Mouse (Mus musculus) forebrain, embryonic 15.5 days (tissue): ENCODE results near the gene Mmd. TPM values are rescaled to one million over a fixed set of nuclear protein-coding genes. Genes with fewer than 3 reads are reported as not detected.
"Not testable (repeated sequence)": the region's sequence is repeated elsewhere in the genome, so short reads cannot be mapped to it uniquely, and the experiment has no call there.

Experiments used
- ATAC-seq: fragments of 200-750 bp; cut with Nextera tagmentation; replicated peaks from 2 replicates; pipeline ENCODE4 v1.8.0; 2017; ENCODE audit warnings: mild to moderate bottlenecking, moderate TSS enrichment, moderate library complexity
- H3K27ac ChIP-seq: fragments of 300-500 bp; sonication (generic); replicated peaks from 2 replicates; pipeline ENCODE4 v1.5.1; 2015; ENCODE audit warnings: mild to moderate bottlenecking, inconsistent platforms
- H3K27me3 ChIP-seq: fragments of 300-500 bp; sonication (generic); 2 replicates; pipeline ENCODE4 v1.6.1; 2015; ENCODE audit warnings: inconsistent platforms
- H3K36me3 ChIP-seq: fragments of 300-500 bp; sonication (generic); 2 replicates; pipeline ENCODE4 v1.6.1; 2015; ENCODE audit warnings: mild to moderate bottlenecking, inconsistent platforms
- H3K4me1 ChIP-seq: fragments of 300-500 bp; sonication (generic); 2 replicates; pipeline ENCODE4 v1.6.1; 2015; ENCODE audit warnings: inconsistent platforms
- H3K4me2 ChIP-seq: fragments of 300-500 bp; sonication (generic); replicated peaks from 2 replicates; pipeline ENCODE4 v1.6.1; 2015; ENCODE audit warnings: mild to moderate bottlenecking, inconsistent platforms
- H3K4me3 ChIP-seq: fragments of 300-500 bp; sonication (generic); 2 replicates; pipeline ENCODE4 v1.5.1; 2015; ENCODE audit warnings: mild to moderate bottlenecking, inconsistent platforms
- H3K9ac ChIP-seq: fragments of 300-500 bp; sonication (generic); replicated peaks from 2 replicates; pipeline ENCODE4 v1.6.1; 2015; ENCODE audit warnings: mild to moderate bottlenecking, inconsistent platforms
- H3K9me3 ChIP-seq: fragments of 300-500 bp; sonication (generic); 2 replicates; pipeline ENCODE4 v1.6.1; 2016; ENCODE audit warnings: inconsistent platforms
- WGBS: fragments of 180-500 bp; shearing (Covaris S2); methylation state at CpG from one replicate; pipeline ENCODE4 v1.1.7; 2015; ENCODE audit warnings: mixed read lengths; 5-methylcytosine and 5-hydroxymethylcytosine counted together
- polyA plus RNA-seq: library from polyadenylated mRNA; unstranded; fragments of >200 nt; fragmentation: Nextera tagmentation; extraction: Ambion mirVana; gene quantifications from 2 replicates; pipeline ENCODE4 v1.2.1, GENCODE M21; 2015

Gene Mmd
- polyA plus RNA-seq, 1 experiment from 2014 or later = 94.3 TPM

- no peaks in the 10 kb centered on the region for H3K9me3 ChIP-seq
- no peak overlapping the region for H3K27ac ChIP-seq
- 85% methylated on average over 11 of the region's 11 CpGs for WGBS
- H3K4me1 ChIP-seq = peaks cover 8% of the 10 kb centered on the region
- H3K4me3 ChIP-seq = no peak overlapping the region
- no peaks in the 10 kb centered on the region for H3K27me3 ChIP-seq
- H3K36me3 ChIP-seq = peaks cover 16% of the 10 kb centered on the region
- H3K9ac ChIP-seq = no peak overlapping the region
- ATAC-seq = no peak
- no peak overlapping the region for H3K4me2 ChIP-seq
These were observed 21.0 kb downstream of the Mmd start for GRCm38 (mm10) chr11:90270132-90270877.

GRCm38 (mm10) chr11:90274187-90274586 is 24.9 kb downstream of the Mmd start:
- Histone ChIP-seq H3K27ac (no peak overlapping the region), H3K4me3 (no peak overlapping the region), H3K36me3 (peaks cover 17% of the 10 kb centered on the region), H3K9ac (no peak overlapping the region), H3K4me1 (peaks cover 4% of the 10 kb centered on the region), H3K27me3 (no peaks in the 10 kb centered on the region), H3K4me2 (no peak overlapping the region), H3K9me3 (no peaks in the 10 kb centered on the region)
- ATAC-seq = no peak
- WGBS = 23% methylated on average over 1 of the region's 1 CpGs

- no peak for ATAC-seq
- Histone ChIP-seq H3K9me3 (no peaks in the 10 kb centered on the region), H3K9ac (no peak overlapping the region), H3K4me3 (no peak overlapping the region), H3K4me2 (no peak overlapping the region), H3K27ac (no peak overlapping the region), H3K27me3 (no peaks in the 10 kb centered on the region), H3K4me1 (no peaks in the 10 kb centered on the region), H3K36me3 (peaks cover 17% of the 10 kb centered on the region)
- WGBS = 85% methylated on average over 7 of the region's 7 CpGs
These were observed 26.4 kb downstream of the Mmd start for GRCm38 (mm10) chr11:90275663-90276062.

DNA sequence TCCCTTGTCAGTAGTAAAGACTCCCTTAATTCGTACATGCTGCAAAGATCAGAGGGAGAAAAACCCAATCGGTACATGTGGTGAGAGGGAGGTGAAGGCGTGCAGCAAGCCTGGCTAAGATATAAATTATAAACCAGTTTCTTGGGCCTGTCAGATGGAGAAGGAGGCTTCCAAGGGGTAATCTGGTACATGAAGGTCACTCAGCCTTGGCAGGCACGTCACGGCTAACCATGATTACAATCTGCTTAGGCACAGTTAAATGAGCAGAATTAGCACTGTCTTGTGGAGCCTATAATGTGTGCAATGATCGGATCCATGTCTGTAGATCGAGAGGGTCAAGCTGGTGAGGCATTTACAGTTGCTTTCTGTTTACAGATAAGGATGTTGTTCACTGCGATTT is 26.9 kb downstream of the Mmd start:
- Histone ChIP-seq H3K9me3 (no peaks in the 10 kb centered on the region), H3K4me1 (no peaks in the 10 kb centered on the region), H3K4me3 (no peak overlapping the region), H3K27me3 (no peaks in the 10 kb centered on the region), H3K27ac (no peak overlapping the region), H3K4me2 (no peak overlapping the region), H3K9ac (no peak overlapping the region), H3K36me3 (peaks cover 17% of the 10 kb centered on the region)
- 90% methylated on average over 8 of the region's 8 CpGs for WGBS
- ATAC-seq = no peak

DNA sequence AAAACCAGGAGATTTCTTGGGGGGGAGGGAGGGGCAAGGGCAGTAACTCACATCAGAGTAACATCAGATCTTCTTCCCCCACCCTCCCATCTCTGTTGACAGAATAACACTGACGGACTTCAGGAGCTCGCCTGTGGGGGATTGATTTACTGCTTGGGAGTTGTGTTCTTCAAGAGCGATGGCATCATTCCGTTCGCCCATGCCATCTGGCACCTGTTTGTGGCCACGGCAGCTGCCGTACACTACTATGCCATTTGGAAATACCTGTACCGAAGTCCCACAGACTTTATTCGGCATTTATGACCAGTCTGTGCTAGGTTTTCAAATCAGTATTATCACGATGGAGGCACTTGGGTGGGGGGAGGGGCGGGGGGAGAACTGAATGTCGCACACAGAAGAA is 27.3 kb downstream of the Mmd start:
- Histone ChIP-seq H3K36me3 (peaks cover 17% of the 10 kb centered on the region), H3K4me3 (no peak overlapping the region), H3K4me1 (no peaks in the 10 kb centered on the region), H3K9me3 (no peaks in the 10 kb centered on the region), H3K27me3 (no peaks in the 10 kb centered on the region), H3K27ac (no peak overlapping the region), H3K9ac (no peak overlapping the region), H3K4me2 (no peak overlapping the region)
- ATAC-seq = no peak
- 93% methylated on average over 12 of the region's 12 CpGs for WGBS

DNA sequence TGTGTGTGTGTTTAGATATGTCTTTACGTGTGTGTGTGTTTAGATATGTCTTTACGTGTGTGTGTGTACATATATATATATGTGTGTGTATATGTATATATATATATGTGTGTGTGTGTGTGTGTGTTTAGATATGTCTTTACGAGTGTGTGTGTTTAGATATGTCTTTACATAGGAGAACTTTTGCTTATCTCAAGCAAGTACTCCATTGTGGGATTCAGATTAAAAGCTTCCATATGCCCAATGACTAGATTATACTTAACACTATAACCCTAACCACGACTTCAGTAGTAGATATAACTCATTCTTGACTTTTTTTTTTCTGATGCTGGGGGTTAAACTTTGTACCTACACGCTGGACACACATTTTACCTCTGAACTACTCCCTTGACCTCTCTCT is 30.8 kb downstream of the Mmd start:
- 87% methylated on average over 5 of the region's 5 CpGs for WGBS
- Histone ChIP-seq H3K4me3 (no peak overlapping the region), H3K9me3 (no peaks in the 10 kb centered on the region), H3K4me2 (no peak overlapping the region), H3K4me1 (no peaks in the 10 kb centered on the region), H3K36me3 (peaks cover 6% of the 10 kb centered on the region; the same call in 1 of the 2 replicates), H3K27ac (no peak overlapping the region), H3K9ac (no peak overlapping the region), H3K27me3 (no peaks in the 10 kb centered on the region)
- ATAC-seq = no peak

DNA sequence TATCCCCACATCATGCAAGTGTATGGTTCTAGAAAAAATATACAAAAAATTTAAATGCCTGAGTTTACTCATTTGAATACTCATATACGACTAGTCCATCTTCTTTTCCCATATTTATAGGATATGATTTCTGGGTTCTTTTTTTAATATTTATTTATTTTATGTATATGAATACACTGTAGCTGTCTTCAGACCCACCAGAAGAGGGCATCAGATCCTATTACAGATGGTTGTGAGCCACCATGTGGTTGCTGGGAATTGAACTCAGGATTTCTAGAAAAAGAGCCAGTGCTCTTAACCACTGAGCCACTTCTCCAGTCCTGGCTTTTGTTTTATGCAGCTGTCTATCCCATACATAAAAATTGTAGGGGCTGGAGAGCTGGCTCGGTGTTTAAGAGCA is 32.7 kb downstream of the Mmd start:
- H3K27me3 ChIP-seq, H3K4me2 ChIP-seq, H3K27ac ChIP-seq, H3K36me3 ChIP-seq, H3K9me3 ChIP-seq, H3K4me3 ChIP-seq, ATAC-seq, H3K4me1 ChIP-seq, H3K9ac ChIP-seq: not testable (repeated sequence)
- WGBS = 90% methylated on average over 2 of the region's 2 CpGs

GRCm38 (mm10) chr11:90283159-90283558 is 33.9 kb downstream of the Mmd start:
- Histone ChIP-seq H3K4me2 (no peak overlapping the region), H3K4me1 (no peaks in the 10 kb centered on the region), H3K4me3 (no peak overlapping the region), H3K27me3 (no peaks in the 10 kb centered on the region), H3K27ac (no peak overlapping the region), H3K9me3 (no peaks in the 10 kb centered on the region), H3K36me3 (no peaks in the 10 kb centered on the region), H3K9ac (no peak overlapping the region)
- 76% methylated on average over 4 of the region's 4 CpGs for WGBS
- ATAC-seq = no peak

DNA sequence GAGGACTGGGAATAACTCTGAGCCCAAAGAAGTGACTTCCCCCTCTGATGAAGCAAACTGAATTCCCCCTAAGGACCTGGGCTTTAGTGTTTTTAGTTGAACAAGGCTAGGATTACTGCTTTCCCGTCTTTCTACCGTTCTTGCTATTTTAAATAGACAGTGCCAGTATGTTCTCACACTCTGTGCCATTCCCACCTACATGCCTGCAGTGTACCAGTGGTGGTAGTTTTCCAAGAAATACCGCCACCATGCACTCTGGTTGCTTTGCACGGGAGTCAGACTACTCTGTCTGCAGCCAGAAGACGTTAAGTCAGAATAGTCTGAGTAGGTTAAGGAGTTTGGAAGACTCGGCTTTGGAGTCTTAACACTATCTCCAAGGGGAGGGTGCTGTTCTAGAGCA is 34.3 kb downstream of the Mmd start:
- WGBS = 81% methylated on average over 6 of the region's 6 CpGs
- no peaks in the 10 kb centered on the region for H3K9me3 ChIP-seq
- ATAC-seq = no peak

GRCm38 (mm10) chr11:90284079-90284478 is 34.8 kb downstream of the Mmd start:
- ATAC-seq = no peak
- 80% methylated on average over 2 of the region's 2 CpGs for WGBS
- Histone ChIP-seq H3K4me3 (no peak overlapping the region), H3K9ac (no peak overlapping the region), H3K36me3 (no peaks in the 10 kb centered on the region), H3K4me1 (no peaks in the 10 kb centered on the region), H3K9me3 (no peaks in the 10 kb centered on the region), H3K27ac (no peak overlapping the region), H3K4me2 (no peak overlapping the region), H3K27me3 (no peaks in the 10 kb centered on the region)

More for the DNA sequence above, 34.3 kb downstream of the Mmd start:
- Histone ChIP-seq H3K9ac (no peak overlapping the region), H3K4me1 (no peaks in the 10 kb centered on the region), H3K4me3 (no peak overlapping the region), H3K36me3 (no peaks in the 10 kb centered on the region), H3K27me3 (no peaks in the 10 kb centered on the region), H3K27ac (no peak overlapping the region), H3K4me2 (no peak overlapping the region)

DNA sequence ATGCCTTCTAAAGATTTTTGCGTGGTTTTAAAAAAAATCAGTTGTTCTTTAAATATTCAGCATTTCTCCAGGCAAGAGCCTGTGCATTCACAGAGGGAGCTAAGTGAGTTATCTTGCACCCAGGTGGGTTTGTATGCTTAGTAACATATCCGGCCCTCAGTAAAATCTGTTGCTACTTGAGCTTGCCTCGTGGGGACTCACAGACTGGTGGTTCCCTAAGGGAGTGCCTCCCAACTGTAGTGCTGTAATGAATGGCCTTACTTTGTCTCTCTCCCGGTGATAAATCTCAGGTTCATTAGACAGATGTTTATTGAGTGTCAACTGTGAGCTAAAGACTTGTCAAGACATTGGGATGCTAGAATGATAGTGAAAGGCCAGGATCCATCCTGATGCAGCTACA is 35.4 kb downstream of the Mmd start:
- no peaks in the 10 kb centered on the region for H3K27me3 ChIP-seq
- H3K4me2 ChIP-seq = no peak overlapping the region
- no peak overlapping the region for H3K4me3 ChIP-seq
- no peaks in the 10 kb centered on the region for H3K4me1 ChIP-seq
- no peak for ATAC-seq
- no peaks in the 10 kb centered on the region for H3K36me3 ChIP-seq
- WGBS = 79% methylated on average over 4 of the region's 4 CpGs
- no peak overlapping the region for H3K9ac ChIP-seq
- no peaks in the 10 kb centered on the region for H3K9me3 ChIP-seq
- no peak overlapping the region for H3K27ac ChIP-seq

- H3K9ac ChIP-seq = no peak overlapping the region
- no peak overlapping the region for H3K27ac ChIP-seq
- no peaks in the 10 kb centered on the region for H3K27me3 ChIP-seq
- H3K9me3 ChIP-seq = no peaks in the 10 kb centered on the region
- H3K4me2 ChIP-seq = no peak overlapping the region
- no peak overlapping the region for H3K4me3 ChIP-seq
- H3K36me3 ChIP-seq = no peaks in the 10 kb centered on the region
- WGBS = 87% methylated on average over 6 of the region's 6 CpGs
- no peaks in the 10 kb centered on the region for H3K4me1 ChIP-seq
- ATAC-seq = no peak
These were observed 37.4 kb downstream of the Mmd start for GRCm38 (mm10) chr11:90286550-90287154.

- Histone ChIP-seq H3K4me3 (no peak overlapping the region), H3K9ac (no peak overlapping the region), H3K27me3 (no peaks in the 10 kb centered on the region), H3K9me3 (no peaks in the 10 kb centered on the region), H3K4me1 (no peaks in the 10 kb centered on the region), H3K36me3 (no peaks in the 10 kb centered on the region), H3K4me2 (no peak overlapping the region), H3K27ac (no peak overlapping the region)
- WGBS = 78% methylated on average over 4 of the region's 4 CpGs
- no peak for ATAC-seq
These were observed 41.9 kb downstream of the Mmd start for GRCm38 (mm10) chr11:90291156-90291555.
